Mouse (Mus musculus) heart, adult 2 months (tissue): ENCODE data around the gene Olfr761. TPM values are rescaled to one million over a fixed set of nuclear protein-coding genes. Genes with fewer than 3 reads are reported as not detected.
"Not testable (repeated sequence)": the region's sequence is repeated elsewhere in the genome, so short reads cannot be mapped to it uniquely, and the experiment has no call there.

ENCODE experiments used
- DNase-seq, 2 experiments: peaks; one replicate each; pipeline ENCODE4 v3.0.0; 2021
- H3K27ac ChIP-seq: fragments of 200-600 bp; 2 replicates; pipeline ENCODE4 v1.8.1; 2022
- H3K27me3 ChIP-seq: fragments of 200-500 bp; 2 replicates; pipeline ENCODE4 v1.6.1; 2012; ENCODE audit warnings: mild to moderate bottlenecking, low read length, inconsistent platforms, mixed read lengths; ENCODE audit not compliant: control insufficient read depth, insufficient read depth
- H3K36me3 ChIP-seq: fragments of 200-500 bp; 2 replicates; pipeline ENCODE4 v1.6.1; 2012; ENCODE audit warnings: low read length, inconsistent platforms; ENCODE audit not compliant: control insufficient read depth, insufficient read depth
- H3K4me1 ChIP-seq: fragments of 200-500 bp; 2 replicates; pipeline ENCODE4 v1.6.1; 2011; ENCODE audit warnings: low read length; ENCODE audit not compliant: control insufficient read depth, insufficient read depth
- H3K4me3 ChIP-seq: fragments of 200-600 bp; 2 replicates; pipeline ENCODE4 v1.8.1; 2022
- H3K79me2 ChIP-seq: fragments of 200-500 bp; replicated peaks from 2 replicates; pipeline ENCODE4 v1.6.1; 2012; ENCODE audit warnings: mild to moderate bottlenecking, inconsistent platforms, low read length, moderate library complexity, mixed read lengths; ENCODE audit not compliant: control insufficient read depth, insufficient read depth
- H3K9ac ChIP-seq: fragments of 200-500 bp; 2 replicates; pipeline ENCODE4 v1.6.1; 2012; ENCODE audit warnings: low read depth, mild to moderate bottlenecking, control low read depth, inconsistent platforms, low read length, mixed read lengths
- CTCF ChIP-seq: fragments of 200-600 bp; IDR thresholded peaks from 2 replicates; pipeline ENCODE4 v1.8.1; 2022; ENCODE audit warnings: antibody characterized with exemption, mild to moderate bottlenecking, moderate library complexity
- EP300 ChIP-seq: fragments of 200-500 bp; IDR thresholded peaks from 2 replicates; pipeline ENCODE4 v1.6.1; 2011; ENCODE audit warnings: low read depth, low read length, control low read depth; ENCODE audit not compliant: insufficient read depth
- POLR2A ChIP-seq: fragments of 200-500 bp; IDR thresholded peaks from 2 replicates; pipeline ENCODE4 v1.6.1; 2011; ENCODE audit warnings: mild to moderate bottlenecking, low read depth, low read length, control low read depth; ENCODE audit not compliant: insufficient read depth
- WGBS: fragments of 180-500 bp; shearing (Covaris S2); methylation state at CpG from one replicate; pipeline ENCODE4 v1.1.7; 2018; 5-methylcytosine and 5-hydroxymethylcytosine counted together
- intact Hi-C: fragments of 180-260 bp; cut with DNase I; formaldehyde crosslinking; loops from one replicate; pipeline ENCODE4 v1.15.1; 2025
- long read RNA-seq: library from polyadenylated mRNA; stranded (forward); transcript quantifications from one replicate; pipeline ENCODE4 v2.0.0, GENCODE M21; 2021
- polyA plus RNA-seq: library from polyadenylated mRNA; depleted of rRNA; stranded (reverse); fragments of >200 nt; gene quantifications from 2 replicates; pipeline ENCODE4 v1.2.3, GENCODE M21; 2012; rRNA removed
- total RNA-seq, 2 experiments: library from RNA; stranded (reverse); gene quantifications; 2 replicates each; pipeline ENCODE4 v1.2.3; 2021

The Olfr761 gene
- not detected for total RNA-seq
- not detected in 2 replicates for polyA plus RNA-seq
- long read RNA-seq = 0 reads

GRCm38 (mm10) chr17:37952979-37953378 lies at the start of gene Olfr761:
Gene Olfr761 (minus strand): TSS chr17:37953079.
- TF ChIP-seq EP300 (no peak), CTCF (no peak), POLR2A (no peak)
- H3K79me2 ChIP-seq = no peaks in the 10 kb centered on the region
- no peaks in the 10 kb centered on the region for H3K27me3 ChIP-seq
- no peak within 1 kb of the TSS for H3K27ac ChIP-seq
- WGBS = 42% methylated on average over 2 of the region's 2 CpGs
- no peaks in the 10 kb centered on the region for H3K36me3 ChIP-seq
- intact Hi-C loops = no loop called here
- no peak within 1 kb of the TSS for H3K9ac ChIP-seq
- no peak for DNase-seq
- no peaks in the 10 kb centered on the region for H3K4me1 ChIP-seq
- no peak within 1 kb of the TSS for H3K4me3 ChIP-seq

GRCm38 (mm10) chr17:37995635-37996307 lies 42.9 kb upstream of the Olfr761 start:
- H3K4me1 ChIP-seq = no peaks in the 10 kb centered on the region
- no peaks in the 10 kb centered on the region for H3K27me3 ChIP-seq
- TF ChIP-seq POLR2A (no peak), EP300 (no peak), CTCF (no peak)
- no peak for DNase-seq
- H3K4me3 ChIP-seq = no peak overlapping the region
- no peaks in the 10 kb centered on the region for H3K36me3 ChIP-seq
- 56% methylated on average over 10 of the region's 10 CpGs for WGBS
- H3K9ac ChIP-seq = no peak overlapping the region
- intact Hi-C loops = no loop called here
- no peaks in the 10 kb centered on the region for H3K79me2 ChIP-seq
- no peak overlapping the region for H3K27ac ChIP-seq

GRCm38 (mm10) chr17:37990453-37990961 lies 37.6 kb upstream of the Olfr761 start:
- no peak for TF ChIP-seq CTCF
- no peak for TF ChIP-seq POLR2A
- no peak for TF ChIP-seq EP300
- Histone ChIP-seq H3K27ac (no peak overlapping the region), H3K9ac (no peak overlapping the region), H3K27me3 (no peaks in the 10 kb centered on the region), H3K4me3 (no peak overlapping the region), H3K79me2 (no peaks in the 10 kb centered on the region), H3K4me1 (no peaks in the 10 kb centered on the region), H3K36me3 (no peaks in the 10 kb centered on the region)
- 30% methylated on average over 3 of the region's 3 CpGs for WGBS
- no peak for DNase-seq
- intact Hi-C loops = no loop called here

GRCm38 (mm10) chr17:37973591-37973990 lies 20.7 kb upstream of the Olfr761 start:
- TF ChIP-seq EP300 (no peak), POLR2A (no peak), CTCF (no peak)
- Histone ChIP-seq H3K36me3 (no peaks in the 10 kb centered on the region), H3K9ac (no peak overlapping the region), H3K27ac (no peak overlapping the region), H3K79me2 (no peaks in the 10 kb centered on the region), H3K4me1 (no peaks in the 10 kb centered on the region), H3K27me3 (no peaks in the 10 kb centered on the region), H3K4me3 (no peak overlapping the region)
- 80% methylated on average over 3 of the region's 3 CpGs for WGBS
- intact Hi-C loops = no loop called here
- DNase-seq = no peak

GRCm38 (mm10) chr17:37920248-37920647 lies 32.6 kb downstream of the Olfr761 start, which contains the start of gene Olfr128:
Gene Olfr128 (plus strand): TSS chr17:37920548.
- TF ChIP-seq EP300 (no peak), POLR2A (no peak), CTCF (no peak)
- no peak for DNase-seq
- intact Hi-C loops = no loop called here
- H3K4me1 ChIP-seq = no peaks in the 10 kb centered on the region
- no peaks in the 10 kb centered on the region for H3K36me3 ChIP-seq
- H3K27me3 ChIP-seq = no peaks in the 10 kb centered on the region
- no peak within 1 kb of the TSS for H3K9ac ChIP-seq
- no peak within 1 kb of the TSS for H3K4me3 ChIP-seq
- no peaks in the 10 kb centered on the region for H3K79me2 ChIP-seq
- no peak within 1 kb of the TSS for H3K27ac ChIP-seq

- H3K27ac ChIP-seq, DNase-seq, H3K9ac ChIP-seq, H3K27me3 ChIP-seq, H3K4me1 ChIP-seq, H3K36me3 ChIP-seq, H3K79me2 ChIP-seq, intact Hi-C loops, H3K4me3 ChIP-seq: not testable (repeated sequence)
- 58% methylated on average over 8 of the region's 8 CpGs for WGBS
Observed at GRCm38 (mm10) chr17:37906821-37907220, 46.1 kb downstream of the Olfr761 start.

Other genes with a start within 250 kb of the Olfr761 start
- not detected for gene Olfr120, start 231.3 kb downstream of the Olfr761 start, total RNA-seq
- gene Olfr120, start 231.3 kb downstream of the Olfr761 start, polyA plus RNA-seq = not detected in 2 replicates
- not detected for gene Olfr121, start 204.2 kb downstream of the Olfr761 start, total RNA-seq
- gene Olfr121, start 204.2 kb downstream of the Olfr761 start, polyA plus RNA-seq = not detected in 2 replicates
- gene Olfr122, start 184.5 kb downstream of the Olfr761 start, total RNA-seq = not detected
- gene Olfr122, start 184.5 kb downstream of the Olfr761 start, polyA plus RNA-seq = not detected in 2 replicates
- gene Olfr123, start 159.6 kb downstream of the Olfr761 start, total RNA-seq = not detected
- not detected in 2 replicates for gene Olfr123, start 159.6 kb downstream of the Olfr761 start, polyA plus RNA-seq
- gene Olfr124, start 153.2 kb downstream of the Olfr761 start, total RNA-seq = not detected
- not detected in 2 replicates for gene Olfr124, start 153.2 kb downstream of the Olfr761 start, polyA plus RNA-seq
- gene Olfr125, start 120.1 kb downstream of the Olfr761 start, total RNA-seq = not detected
- not detected in 2 replicates for gene Olfr125, start 120.1 kb downstream of the Olfr761 start, polyA plus RNA-seq
- not detected for gene Olfr126, start 105.6 kb downstream of the Olfr761 start, total RNA-seq
- gene Olfr126, start 105.6 kb downstream of the Olfr761 start, polyA plus RNA-seq = not detected in 2 replicates
- not detected for gene Olfr127, start 52.6 kb downstream of the Olfr761 start, total RNA-seq
- not detected in 2 replicates for gene Olfr127, start 52.6 kb downstream of the Olfr761 start, polyA plus RNA-seq
- gene Olfr128, start 32.5 kb downstream of the Olfr761 start, total RNA-seq = not detected
- gene Olfr128, start 32.5 kb downstream of the Olfr761 start, polyA plus RNA-seq = not detected in 2 replicates
- not detected for gene Olfr129, start 107.0 kb upstream of the Olfr761 start, total RNA-seq
- not detected in 2 replicates for gene Olfr129, start 107.0 kb upstream of the Olfr761 start, polyA plus RNA-seq
- not detected for gene Olfr130, start 110.8 kb upstream of the Olfr761 start, total RNA-seq
- gene Olfr130, start 110.8 kb upstream of the Olfr761 start, polyA plus RNA-seq = not detected in 2 replicates
- gene Olfr131, start 135.6 kb upstream of the Olfr761 start, total RNA-seq = not detected
- gene Olfr131, start 135.6 kb upstream of the Olfr761 start, polyA plus RNA-seq = not detected in 2 replicates
- not detected for gene Olfr132, start 181.4 kb upstream of the Olfr761 start, total RNA-seq
- not detected in 2 replicates for gene Olfr132, start 181.4 kb upstream of the Olfr761 start, polyA plus RNA-seq
- not detected for gene Olfr133, start 192.2 kb upstream of the Olfr761 start, total RNA-seq
- gene Olfr133, start 192.2 kb upstream of the Olfr761 start, polyA plus RNA-seq = not detected in 2 replicates
- not detected for gene Olfr134, start 218.3 kb upstream of the Olfr761 start, total RNA-seq
- not detected in 2 replicates for gene Olfr134, start 218.3 kb upstream of the Olfr761 start, polyA plus RNA-seq